Mouse (Mus musculus): ENCODE measurements around the gene Phyhipl. TPM values are rescaled to one million over a fixed set of nuclear protein-coding genes. Genes with fewer than 3 reads are reported as not detected.

The Phyhipl gene
- polyA plus RNA-seq, 1 experiment from 2014 or later, result 1.0 TPM

- DNase-seq (no peak), ATAC-seq (ENCODE audit: insufficient read depth) (no peak)
- H3K4me2 ChIP-seq, result no peak overlapping the region
- no peak overlapping the region for H3K4me3 ChIP-seq (ENCODE audit: low read depth, low read length)
- H3K4me1 ChIP-seq (ENCODE audit: insufficient read depth), result no peaks in the 10 kb centered on the region
- WGBS, result 67% methylated on average over 12 of the region's 12 CpGs
- H3K36me3 ChIP-seq (ENCODE audit: insufficient read depth), result no peaks in the 10 kb centered on the region
- no peaks in the 10 kb centered on the region for H3K27me3 ChIP-seq (ENCODE audit: insufficient read depth, low read length)
- no peaks in the 10 kb centered on the region for H3K9me3 ChIP-seq (ENCODE audit: low read depth, low read length)
- H3K9ac ChIP-seq, result no peak overlapping the region
- H3K27ac ChIP-seq (ENCODE audit: low read depth), result no peak overlapping the region
- no peak for TF ChIP-seq CTCF (IDR thresholded peaks at IDR 0.05; ENCODE audit: low read depth)
These were observed 121.8 kb downstream of the Phyhipl start for GRCm38 (mm10) chr10:70533986-70534385.

GRCm38 (mm10) chr10:70533301-70533781, 122.4 kb downstream of the Phyhipl start:
- no peak for TF ChIP-seq CTCF (IDR thresholded peaks at IDR 0.05; ENCODE audit: low read depth)
- no peak overlapping the region for H3K27ac ChIP-seq (ENCODE audit: low read depth)
- no peak overlapping the region for H3K9ac ChIP-seq
- H3K4me3 ChIP-seq (ENCODE audit: low read depth, low read length), result no peak overlapping the region
- DNase-seq (no peak), ATAC-seq (ENCODE audit: insufficient read depth) (no peak)
- 74% methylated on average over 8 of the region's 8 CpGs for WGBS
- no peaks in the 10 kb centered on the region for H3K9me3 ChIP-seq (ENCODE audit: low read depth, low read length)
- no peaks in the 10 kb centered on the region for H3K36me3 ChIP-seq (ENCODE audit: insufficient read depth)
- H3K4me1 ChIP-seq (ENCODE audit: insufficient read depth), result no peaks in the 10 kb centered on the region
- no peak overlapping the region for H3K4me2 ChIP-seq
- no peaks in the 10 kb centered on the region for H3K27me3 ChIP-seq (ENCODE audit: insufficient read depth, low read length)

DNA sequence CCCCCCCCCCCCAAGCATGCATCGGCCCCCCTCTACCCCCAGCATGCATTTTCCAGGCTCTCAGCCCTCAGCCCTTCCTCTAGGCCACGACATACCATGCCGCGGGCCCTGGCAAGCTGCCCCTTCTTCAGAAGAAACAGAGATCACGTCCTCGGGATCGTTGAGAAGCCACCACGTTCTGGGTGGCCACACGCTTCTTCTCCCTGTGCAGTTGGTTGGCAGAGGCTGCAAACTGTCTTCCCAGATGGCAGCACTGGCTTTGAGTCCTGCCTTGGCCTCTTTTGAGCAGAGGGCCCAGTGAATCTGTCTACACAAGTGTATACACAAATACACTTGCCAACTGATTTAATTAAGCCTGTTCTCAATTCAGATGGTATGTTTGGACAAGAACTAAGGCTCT, 123.5 kb downstream of the Phyhipl start:
- 75% methylated on average over 9 of the region's 9 CpGs for WGBS
- Histone ChIP-seq H3K27ac (ENCODE audit: low read depth) (no peak overlapping the region), H3K9me3 (ENCODE audit: low read depth, low read length) (no peaks in the 10 kb centered on the region), H3K9ac (no peak overlapping the region), H3K27me3 (ENCODE audit: insufficient read depth, low read length) (no peaks in the 10 kb centered on the region), H3K36me3 (ENCODE audit: insufficient read depth) (no peaks in the 10 kb centered on the region), H3K4me3 (ENCODE audit: low read depth, low read length) (no peak overlapping the region), H3K4me1 (ENCODE audit: insufficient read depth) (no peaks in the 10 kb centered on the region), H3K4me2 (no peak overlapping the region)
- no peak for TF ChIP-seq CTCF (IDR thresholded peaks at IDR 0.05; ENCODE audit: low read depth)
- ATAC-seq (ENCODE audit: insufficient read depth), result no peak
- DNase-seq, result peak; percentile 2

DNA sequence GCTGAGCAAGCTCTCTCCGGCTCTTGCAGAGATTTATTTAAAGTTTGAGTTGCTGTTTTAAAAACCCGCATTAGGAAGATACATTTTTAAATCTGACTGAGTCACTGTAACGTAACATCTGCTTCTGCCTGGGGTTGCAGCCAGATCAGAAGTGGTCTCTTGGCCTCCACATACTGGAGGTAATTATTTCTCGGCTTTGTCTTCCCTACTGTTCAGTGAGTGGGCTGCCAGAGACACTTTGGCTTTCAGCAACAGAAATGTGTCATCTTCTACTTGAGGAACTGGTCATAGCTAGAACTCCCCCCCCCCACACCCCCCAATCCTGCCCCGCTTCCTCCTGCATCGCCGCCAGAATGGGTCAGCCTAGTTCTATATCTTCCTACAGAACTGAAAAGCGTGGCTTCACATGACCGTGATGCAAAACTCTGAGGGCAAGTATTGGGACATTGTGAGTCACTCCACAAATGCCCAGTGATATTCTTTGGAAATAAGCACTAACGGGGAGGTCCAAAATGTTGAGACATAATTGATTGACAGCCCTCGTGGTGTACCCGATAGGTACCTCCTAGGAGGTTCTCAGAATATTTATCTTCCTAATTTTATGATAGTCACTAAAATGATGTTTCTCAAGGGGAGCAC, 125.5 kb downstream of the Phyhipl start:
- Histone ChIP-seq H3K4me1 (ENCODE audit: insufficient read depth) (no peaks in the 10 kb centered on the region), H3K4me2 (no peak overlapping the region), H3K27me3 (ENCODE audit: insufficient read depth, low read length) (no peaks in the 10 kb centered on the region), H3K9ac (no peak overlapping the region), H3K27ac (ENCODE audit: low read depth) (no peak overlapping the region), H3K4me3 (ENCODE audit: low read depth, low read length) (no peak overlapping the region), H3K36me3 (ENCODE audit: insufficient read depth) (no peaks in the 10 kb centered on the region), H3K9me3 (ENCODE audit: low read depth, low read length) (no peaks in the 10 kb centered on the region)
- no peak for TF ChIP-seq CTCF (IDR thresholded peaks at IDR 0.05; ENCODE audit: low read depth)
- no peak; the same call in 1 of the 2 replicates for ATAC-seq (ENCODE audit: insufficient read depth)
- WGBS, result 72% methylated on average over 12 of the region's 12 CpGs
- peak; percentile 55 for DNase-seq

DNA sequence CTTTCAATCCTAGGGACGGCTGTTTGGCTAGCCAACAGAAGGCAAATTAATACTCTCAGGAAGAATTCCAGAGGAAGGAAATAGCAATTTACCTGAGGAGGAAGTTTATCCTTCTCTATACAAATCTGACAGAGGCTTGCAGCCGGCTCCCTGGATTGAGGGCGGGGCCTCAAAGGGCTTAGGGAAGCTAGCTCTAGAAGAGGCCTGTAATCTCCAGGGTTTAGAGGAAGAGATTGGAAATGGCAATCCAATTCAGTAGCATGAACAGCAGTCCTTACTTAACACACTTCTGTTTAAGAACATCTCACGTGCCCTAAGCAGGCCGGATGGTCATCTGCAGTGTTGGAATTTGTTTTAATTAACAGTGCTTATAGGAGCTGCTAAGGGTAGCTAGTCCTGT, 134.4 kb downstream of the Phyhipl start:
- no peaks in the 10 kb centered on the region for H3K9me3 ChIP-seq (ENCODE audit: low read depth, low read length)
- no peak overlapping the region for H3K27ac ChIP-seq (ENCODE audit: low read depth)
- H3K36me3 ChIP-seq (ENCODE audit: insufficient read depth), result no peaks in the 10 kb centered on the region
- no peak for TF ChIP-seq CTCF (IDR thresholded peaks at IDR 0.05; ENCODE audit: low read depth)
- no peak overlapping the region for H3K9ac ChIP-seq
- DNase-seq, result peak; percentile 50
- H3K4me3 ChIP-seq (ENCODE audit: low read depth, low read length), result peak overlapping the region; percentile 43
- WGBS, result 27% methylated on average over 5 of the region's 5 CpGs
- ATAC-seq (ENCODE audit: insufficient read depth), result no peak
- no peaks in the 10 kb centered on the region for H3K27me3 ChIP-seq (ENCODE audit: insufficient read depth, low read length)
- peak overlapping the region; percentile 91 for H3K4me2 ChIP-seq
- peaks cover 6% of the 10 kb centered on the region; the same call in 1 of the 2 replicates for H3K4me1 ChIP-seq (ENCODE audit: insufficient read depth)

GRCm38 (mm10) chr10:70520143-70521131, 135.3 kb downstream of the Phyhipl start:
- under 1% methylated on average over 38 of the region's 38 CpGs for WGBS
- Histone ChIP-seq H3K27me3 (ENCODE audit: insufficient read depth, low read length) (no peaks in the 10 kb centered on the region), H3K9me3 (ENCODE audit: low read depth, low read length) (no peaks in the 10 kb centered on the region), H3K4me2 (peak overlapping the region; percentile 91), H3K4me1 (ENCODE audit: insufficient read depth) (peaks cover 6% of the 10 kb centered on the region; the same call in 1 of the 2 replicates), H3K9ac (peak overlapping the region; percentile 53), H3K27ac (ENCODE audit: low read depth) (peak overlapping the region; percentile 72; the same call in 1 of the 2 replicates), H3K4me3 (ENCODE audit: low read depth, low read length) (peak overlapping the region; percentile 43), H3K36me3 (ENCODE audit: insufficient read depth) (no peaks in the 10 kb centered on the region)
- peak; percentile 73 for DNase-seq
- ATAC-seq (ENCODE audit: insufficient read depth), result peak; percentile 71
- no peak for TF ChIP-seq CTCF (IDR thresholded peaks at IDR 0.05; ENCODE audit: low read depth)

GRCm38 (mm10) chr10:70519640-70520099, 136.1 kb downstream of the Phyhipl start:
- 6% methylated on average over 14 of the region's 14 CpGs for WGBS
- H3K4me1 ChIP-seq (ENCODE audit: insufficient read depth), result peaks cover 6% of the 10 kb centered on the region; the same call in 1 of the 2 replicates
- ATAC-seq (ENCODE audit: insufficient read depth), result no peak; the same call in 1 of the 2 replicates
- no peaks in the 10 kb centered on the region for H3K27me3 ChIP-seq (ENCODE audit: insufficient read depth, low read length)
- H3K36me3 ChIP-seq (ENCODE audit: insufficient read depth), result no peaks in the 10 kb centered on the region
- peak overlapping the region; percentile 43 for H3K4me3 ChIP-seq (ENCODE audit: low read depth, low read length)
- no peak overlapping the region for H3K27ac ChIP-seq (ENCODE audit: low read depth)
- DNase-seq, result no peak
- H3K9ac ChIP-seq, result no peak overlapping the region
- no peaks in the 10 kb centered on the region for H3K9me3 ChIP-seq (ENCODE audit: low read depth, low read length)
- no peak for TF ChIP-seq CTCF (IDR thresholded peaks at IDR 0.05; ENCODE audit: low read depth)
- H3K4me2 ChIP-seq, result peak overlapping the region; percentile 91
